Mouse (Mus musculus): ENCODE measurements at regions not wholly inside any gene's neighbourhood (a gene's known extent, or its start where the extent isn't known, plus 50 kb on each side); places are given as distances from the start of the nearest gene placed in this dataset.

- H3K4me1 ChIP-seq (ENCODE audit: control insufficient read depth, insufficient read depth, low read length) = no peaks in the 10 kb centered on the region
- no peak for ATAC-seq (replicated peaks; ENCODE audit: insufficient number of reproducible peaks, low FRiP score, low TSS enrichment)
These were observed 132.5 kb upstream of the Dcn start for GRCm38 (mm10) chr10:97346949-97347348.

GRCm38 (mm10) chr10:97368625-97369024, 110.8 kb upstream of the Dcn start:
- Histone ChIP-seq H3K9ac (ENCODE audit: low read depth, low read length) (no peak overlapping the region), H3K27me3 (ENCODE audit: control insufficient read depth, insufficient read depth, low read length) (no peaks in the 10 kb centered on the region), H3K27ac (ENCODE audit: low read depth, low read length) (no peak overlapping the region), H3K4me1 (ENCODE audit: control insufficient read depth, insufficient read depth, low read length) (no peaks in the 10 kb centered on the region), H3K4me2 (no peak overlapping the region), H3K9me3 (replicated peaks; ENCODE audit: control insufficient read depth, low read length) (no peaks in the 10 kb centered on the region), H3K36me3 (ENCODE audit: control insufficient read depth, insufficient read depth, low read length) (no peaks in the 10 kb centered on the region), H3K4me3 (ENCODE audit: low read depth, low read length) (no peak overlapping the region)
- WGBS (ENCODE audit: insufficient replicate concordance) = 79% methylated on average over 3 of the region's 3 CpGs
- no peak for ATAC-seq (replicated peaks; ENCODE audit: insufficient number of reproducible peaks, low FRiP score, low TSS enrichment)

More at GRCm38 (mm10) chr10:97346949-97347348, 132.5 kb upstream of the Dcn start:
- Histone ChIP-seq H3K27ac (ENCODE audit: low read depth, low read length) (no peak overlapping the region), H3K9ac (ENCODE audit: low read depth, low read length) (no peak overlapping the region), H3K9me3 (replicated peaks; ENCODE audit: control insufficient read depth, low read length) (no peaks in the 10 kb centered on the region), H3K4me2 (no peak overlapping the region), H3K27me3 (ENCODE audit: control insufficient read depth, insufficient read depth, low read length) (no peaks in the 10 kb centered on the region), H3K4me3 (ENCODE audit: low read depth, low read length) (no peak overlapping the region), H3K36me3 (ENCODE audit: control insufficient read depth, insufficient read depth, low read length) (no peaks in the 10 kb centered on the region)
- WGBS (ENCODE audit: insufficient replicate concordance) = 82% methylated on average over 2 of the region's 2 CpGs

DNA sequence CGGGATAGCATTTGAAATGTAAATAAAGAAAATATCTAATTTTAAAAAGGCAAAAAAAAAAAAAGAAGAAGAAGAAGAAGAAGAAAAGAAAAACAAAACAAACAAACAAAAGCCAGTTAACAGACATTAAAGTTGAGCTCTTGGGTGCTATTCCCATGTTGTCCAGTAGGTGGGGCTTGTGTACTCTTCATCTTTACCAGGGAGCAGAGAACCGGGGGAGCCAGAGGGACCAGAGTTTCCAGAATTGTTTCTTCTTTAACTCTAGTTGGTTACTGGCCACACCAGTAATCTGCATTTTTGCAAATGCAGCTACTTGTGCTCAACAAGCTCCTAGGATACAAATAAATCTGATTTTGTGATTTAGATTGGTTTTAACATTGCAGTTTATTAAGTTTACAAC, 103.6 kb upstream of the Dcn start:
- Histone ChIP-seq H3K9ac (ENCODE audit: low read depth, low read length) (no peak overlapping the region), H3K36me3 (ENCODE audit: control insufficient read depth, insufficient read depth, low read length) (no peaks in the 10 kb centered on the region), H3K4me2 (no peak overlapping the region), H3K27ac (ENCODE audit: low read depth, low read length) (no peak overlapping the region), H3K4me3 (ENCODE audit: low read depth, low read length) (no peak overlapping the region), H3K9me3 (replicated peaks; ENCODE audit: control insufficient read depth, low read length) (no peaks in the 10 kb centered on the region), H3K27me3 (ENCODE audit: control insufficient read depth, insufficient read depth, low read length) (no peaks in the 10 kb centered on the region), H3K4me1 (ENCODE audit: control insufficient read depth, insufficient read depth, low read length) (no peaks in the 10 kb centered on the region)
- ATAC-seq (replicated peaks; ENCODE audit: insufficient number of reproducible peaks, low FRiP score, low TSS enrichment) = no peak
- 3% methylated on average over 2 of the region's 2 CpGs for WGBS (ENCODE audit: insufficient replicate concordance)

DNA sequence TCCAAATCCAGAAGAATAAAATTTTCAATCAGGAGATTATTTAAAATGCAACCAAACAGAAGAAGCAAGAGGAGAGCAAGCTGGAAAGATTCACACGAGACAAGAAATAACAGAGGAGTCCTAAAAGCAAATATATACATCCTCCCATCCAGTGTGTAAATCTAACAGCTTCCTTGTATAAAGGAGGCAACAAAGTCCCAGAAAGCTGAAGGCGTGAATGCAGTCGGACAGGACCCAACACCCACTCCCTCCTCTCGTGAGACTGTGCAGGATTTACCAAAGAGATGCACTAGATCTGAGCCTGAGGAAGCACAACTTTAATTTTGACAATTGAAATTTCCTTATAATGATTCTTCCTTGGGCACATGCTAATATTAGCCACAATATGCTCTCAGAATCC, 103.0 kb upstream of the Dcn start:
- Histone ChIP-seq H3K4me2 (no peak overlapping the region), H3K9ac (ENCODE audit: low read depth, low read length) (no peak overlapping the region), H3K27ac (ENCODE audit: low read depth, low read length) (no peak overlapping the region), H3K4me1 (ENCODE audit: control insufficient read depth, insufficient read depth, low read length) (no peaks in the 10 kb centered on the region), H3K9me3 (replicated peaks; ENCODE audit: control insufficient read depth, low read length) (no peaks in the 10 kb centered on the region), H3K36me3 (ENCODE audit: control insufficient read depth, insufficient read depth, low read length) (no peaks in the 10 kb centered on the region), H3K4me3 (ENCODE audit: low read depth, low read length) (no peak overlapping the region), H3K27me3 (ENCODE audit: control insufficient read depth, insufficient read depth, low read length) (no peaks in the 10 kb centered on the region)
- no peak for ATAC-seq (replicated peaks; ENCODE audit: insufficient number of reproducible peaks, low FRiP score, low TSS enrichment)
- WGBS (ENCODE audit: insufficient replicate concordance) = 48% methylated on average over 4 of the region's 4 CpGs

DNA sequence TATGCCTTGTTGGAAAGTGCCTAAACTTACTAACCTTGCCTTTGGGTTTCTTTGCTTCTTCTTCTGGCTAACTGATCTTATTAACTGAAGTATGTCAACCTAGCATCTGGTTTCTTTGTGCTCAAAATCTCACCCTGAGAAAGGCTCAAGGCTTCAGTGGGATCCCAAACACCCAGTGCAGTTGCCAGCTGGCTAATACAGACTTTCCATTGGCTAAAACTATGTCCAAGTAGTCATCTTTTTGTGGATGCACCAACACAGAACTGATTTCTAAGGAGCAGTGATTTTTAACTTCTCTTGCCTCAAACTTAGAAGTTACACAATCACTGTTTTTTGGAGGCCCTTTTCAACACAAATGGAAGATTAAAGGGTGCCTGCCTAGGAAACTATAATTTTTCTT, 97.8 kb upstream of the Dcn start:
- Histone ChIP-seq H3K9me3 (replicated peaks; ENCODE audit: control insufficient read depth, low read length) (no peaks in the 10 kb centered on the region), H3K4me2 (no peak overlapping the region), H3K36me3 (ENCODE audit: control insufficient read depth, insufficient read depth, low read length) (no peaks in the 10 kb centered on the region), H3K4me3 (ENCODE audit: low read depth, low read length) (no peak overlapping the region), H3K27ac (ENCODE audit: low read depth, low read length) (no peak overlapping the region), H3K4me1 (ENCODE audit: control insufficient read depth, insufficient read depth, low read length) (no peaks in the 10 kb centered on the region), H3K9ac (ENCODE audit: low read depth, low read length) (no peak overlapping the region), H3K27me3 (ENCODE audit: control insufficient read depth, insufficient read depth, low read length) (no peaks in the 10 kb centered on the region)
- no peak for ATAC-seq (replicated peaks; ENCODE audit: insufficient number of reproducible peaks, low FRiP score, low TSS enrichment)

DNA sequence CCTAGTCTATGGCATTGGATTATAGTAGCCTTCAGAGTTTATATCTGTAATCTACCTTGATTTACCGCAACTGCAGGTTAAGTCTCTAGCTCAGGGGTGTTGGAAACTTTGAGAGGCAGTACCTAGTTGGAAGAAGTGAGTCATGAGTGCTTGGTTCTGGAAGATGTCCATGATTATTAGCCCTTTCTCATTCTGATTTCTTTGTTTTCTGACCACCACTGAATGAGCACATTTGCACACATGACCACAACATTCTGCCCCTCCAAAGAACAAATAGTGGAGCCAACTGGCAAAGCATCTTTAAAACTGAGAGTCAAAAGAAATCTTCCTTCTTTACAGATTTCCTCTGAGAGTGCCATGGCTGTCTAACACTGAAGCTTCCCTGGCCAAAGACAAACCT, 95.5 kb upstream of the Dcn start:
- no peaks in the 10 kb centered on the region for H3K4me1 ChIP-seq (ENCODE audit: control insufficient read depth, insufficient read depth, low read length)
- no peak overlapping the region for H3K4me2 ChIP-seq
- no peak for ATAC-seq (replicated peaks; ENCODE audit: insufficient number of reproducible peaks, low FRiP score, low TSS enrichment)
- 85% methylated on average over 1 of the region's 1 CpGs for WGBS (ENCODE audit: insufficient replicate concordance)
- H3K27ac ChIP-seq (ENCODE audit: low read depth, low read length) = no peak overlapping the region
- no peaks in the 10 kb centered on the region for H3K36me3 ChIP-seq (ENCODE audit: control insufficient read depth, insufficient read depth, low read length)
- no peak overlapping the region for H3K4me3 ChIP-seq (ENCODE audit: low read depth, low read length)
- no peak overlapping the region for H3K9ac ChIP-seq (ENCODE audit: low read depth, low read length)
- H3K9me3 ChIP-seq (replicated peaks; ENCODE audit: control insufficient read depth, low read length) = no peaks in the 10 kb centered on the region
- H3K27me3 ChIP-seq (ENCODE audit: control insufficient read depth, insufficient read depth, low read length) = no peaks in the 10 kb centered on the region

GRCm38 (mm10) chr10:97387196-97387876, 92.1 kb upstream of the Dcn start:
- H3K9ac ChIP-seq (ENCODE audit: low read depth, low read length) = no peak overlapping the region
- no peak overlapping the region for H3K4me2 ChIP-seq
- no peak overlapping the region for H3K4me3 ChIP-seq (ENCODE audit: low read depth, low read length)
- no peak overlapping the region for H3K27ac ChIP-seq (ENCODE audit: low read depth, low read length)
- no peaks in the 10 kb centered on the region for H3K4me1 ChIP-seq (ENCODE audit: control insufficient read depth, insufficient read depth, low read length)
- WGBS (ENCODE audit: insufficient replicate concordance) = 71% methylated on average over 3 of the region's 3 CpGs
- no peaks in the 10 kb centered on the region for H3K36me3 ChIP-seq (ENCODE audit: control insufficient read depth, insufficient read depth, low read length)
- ATAC-seq (replicated peaks; ENCODE audit: insufficient number of reproducible peaks, low FRiP score, low TSS enrichment) = no peak
- H3K27me3 ChIP-seq (ENCODE audit: control insufficient read depth, insufficient read depth, low read length) = no peaks in the 10 kb centered on the region
- H3K9me3 ChIP-seq (replicated peaks; ENCODE audit: control insufficient read depth, low read length) = no peaks in the 10 kb centered on the region

- no peak overlapping the region for H3K27ac ChIP-seq (ENCODE audit: low read depth, low read length)
- WGBS (ENCODE audit: insufficient replicate concordance) = 68% methylated on average over 7 of the region's 7 CpGs
- H3K27me3 ChIP-seq (ENCODE audit: control insufficient read depth, insufficient read depth, low read length) = no peaks in the 10 kb centered on the region
- H3K4me2 ChIP-seq = no peak overlapping the region
- H3K4me1 ChIP-seq (ENCODE audit: control insufficient read depth, insufficient read depth, low read length) = no peaks in the 10 kb centered on the region
- H3K9ac ChIP-seq (ENCODE audit: low read depth, low read length) = no peak overlapping the region
- H3K4me3 ChIP-seq (ENCODE audit: low read depth, low read length) = no peak overlapping the region
- H3K9me3 ChIP-seq (replicated peaks; ENCODE audit: control insufficient read depth, low read length) = no peaks in the 10 kb centered on the region
- no peak for ATAC-seq (replicated peaks; ENCODE audit: insufficient number of reproducible peaks, low FRiP score, low TSS enrichment)
- H3K36me3 ChIP-seq (ENCODE audit: control insufficient read depth, insufficient read depth, low read length) = no peaks in the 10 kb centered on the region
These were observed 89.5 kb upstream of the Dcn start for GRCm38 (mm10) chr10:97389647-97390590.

All from heart, embryonic 11.5 days (tissue).